In genomic region chr10:18430141-18430540, GRCm38 (mm10) we compare ENCODE assay signal across 10 mouse cellular contexts.
A peak's percentile ranks its signal among the peaks of the same experiment; 100 is the strongest.
DNase-seq lines count a peak whose midpoint lies in the region; ATAC-seq and TF ChIP-seq lines count a peak whose summit lies in the region.
"Had no signal": no experiment of that assay in that cellular context is flagged by ENCODE, and none has a peak within 500 bp of the region (broad histone marks: within the 10 kb centered on the region; RNA-seq: fewer than 3 reads in every experiment).

No protein-coding gene starts in this region.

- no peak for TF ChIP-seq CTCF in kidney, adult 2 months (conservative IDR thresholded peaks at IDR 0.05; ENCODE audit: insufficient read depth, insufficient read length, low read depth, low read length)

- H3K27ac ChIP-seq in kidney, adult 2 months (ENCODE audit: insufficient read depth, low read depth, low read length), result no peak overlapping the region
- peak overlapping the region; percentile 81 for H3K27ac ChIP-seq in embryonic facial prominence, embryonic 13.5 days

- peaks cover 3% of the 10 kb centered on the region; the same call in 1 of the 2 replicates for H3K4me1 ChIP-seq in kidney, adult 2 months (ENCODE audit: control insufficient read depth, insufficient read depth, low read length)
- peaks cover 30% of the 10 kb centered on the region for H3K4me1 ChIP-seq in embryonic facial prominence, embryonic 13.5 days

- no peak overlapping the region for H3K9ac ChIP-seq in embryonic facial prominence, embryonic 13.5 days

- no peaks in the 10 kb centered on the region for H3K36me3 ChIP-seq in kidney, adult 2 months (ENCODE audit: control insufficient read depth, insufficient read depth, low read length)
- H3K36me3 ChIP-seq in embryonic facial prominence, embryonic 13.5 days, result peaks cover 12% of the 10 kb centered on the region

- peak; percentile 36 for DNase-seq in kidney, adult 2 months
- no peak for DNase-seq in kidney, adult 9 months
- DNase-seq in heart, postnatal 4 days, result peak; percentile 34
- DNase-seq in lung, postnatal 4 days, result peak; percentile 19 to 53
- no peak for DNase-seq in spleen, adult 18-20 months
- DNase-seq in right cerebral cortex, postnatal 10 days (ENCODE audit: low spot score in 2 of 2), result no peak
- DNase-seq in ovary, adult 18-20 months (ENCODE audit: low spot score), result no peak
- DNase-seq: cerebellum, adult 11 months had no signal

- no peaks in the 10 kb centered on the region for H3K27me3 ChIP-seq in kidney, adult 2 months (replicated peaks; ENCODE audit: control insufficient read depth, insufficient read depth, low read length)
- no peaks in the 10 kb centered on the region for H3K27me3 ChIP-seq in embryonic facial prominence, embryonic 13.5 days
- H3K27me3 ChIP-seq: Patski had no signal

- no peak for TF ChIP-seq POLR2A in kidney, adult 2 months (IDR thresholded peaks at IDR 0.05; ENCODE audit: low read depth, low read length)

- 59% methylated on average over 8 of the region's 8 CpGs for WGBS in kidney, adult 2 months
- WGBS in embryonic facial prominence, embryonic 13.5 days, result 75% methylated on average over 8 of the region's 8 CpGs

- no peak overlapping the region for H3K4me3 ChIP-seq in kidney, adult 2 months (ENCODE audit: insufficient read depth, low read depth, low read length)
- H3K4me3 ChIP-seq in embryonic facial prominence, embryonic 13.5 days, result no peak overlapping the region

- no peaks in the 10 kb centered on the region for H3K9me3 ChIP-seq in embryonic facial prominence, embryonic 13.5 days

- H3K4me2 ChIP-seq in embryonic facial prominence, embryonic 13.5 days, result no peak overlapping the region

- 0 out of 2 replicates have a peak, but pooled peaks have one; percentile 48 for ATAC-seq in embryonic facial prominence, embryonic 13.5 days (ENCODE audit: insufficient number of reproducible peaks, insufficient read depth, low FRiP score, low TSS enrichment, low read depth)

Comparison
In these comparisons a context has a peak if more than half of its experiments do, and no peak if none do; other contexts are left out.
1. DNase-seq: peak in kidney, adult 2 months (single experiment), heart, postnatal 4 days (single experiment) and lung, postnatal 4 days (2 of 2); none in kidney, adult 9 months (single experiment), spleen, adult 18-20 months (0 of 2), right cerebral cortex, postnatal 10 days (0 of 2) and ovary, adult 18-20 months (single experiment).